Mouse (Mus musculus) neural tube, embryonic 15.5 days (tissue): ENCODE measurements around the gene Tmbim7. TPM values are rescaled to one million over a fixed set of nuclear protein-coding genes. Genes with fewer than 3 reads are reported as not detected.

Experiments
- ATAC-seq: fragments of 200-750 bp; cut with Nextera tagmentation; 2 replicates; pipeline ENCODE4 v1.8.0; 2017; ENCODE audit warnings: mild to moderate bottlenecking, moderate TSS enrichment, moderate library complexity; ENCODE audit not compliant: low FRiP score
- H3K27ac ChIP-seq: fragments of 300-500 bp; sonication (generic); replicated peaks from 2 replicates; pipeline ENCODE4 v1.5.1; 2015; ENCODE audit warnings: mild to moderate bottlenecking, inconsistent platforms
- H3K27me3 ChIP-seq: fragments of 300-500 bp; sonication (generic); replicated peaks from 2 replicates; pipeline ENCODE4 v1.6.1; 2015; ENCODE audit warnings: inconsistent platforms
- H3K36me3 ChIP-seq: fragments of 300-500 bp; sonication (generic); 2 replicates; pipeline ENCODE4 v1.6.1; 2015; ENCODE audit warnings: inconsistent platforms
- H3K4me1 ChIP-seq: fragments of 300-500 bp; sonication (generic); 2 replicates; pipeline ENCODE4 v1.6.1; 2015; ENCODE audit warnings: inconsistent platforms
- H3K4me2 ChIP-seq: fragments of 300-500 bp; sonication (generic); 2 replicates; pipeline ENCODE4 v1.6.1; 2015; ENCODE audit warnings: inconsistent platforms, mild to moderate bottlenecking, moderate library complexity
- H3K4me3 ChIP-seq: fragments of 300-500 bp; sonication (generic); replicated peaks from 2 replicates; pipeline ENCODE4 v1.5.1; 2015; ENCODE audit warnings: mild to moderate bottlenecking, inconsistent platforms
- H3K9ac ChIP-seq: fragments of 300-500 bp; sonication (generic); replicated peaks from 2 replicates; pipeline ENCODE4 v1.6.1; 2015; ENCODE audit warnings: mild to moderate bottlenecking, inconsistent platforms
- H3K9me3 ChIP-seq: fragments of 300-500 bp; sonication (generic); replicated peaks from 2 replicates; pipeline ENCODE4 v1.6.1; 2016; ENCODE audit warnings: inconsistent platforms
- whole genome bisulfite sequencing: fragments of 180-500 bp; shearing (Covaris S2); methylation state at CpG from one replicate; pipeline ENCODE4 v1.1.7; 2015; ENCODE audit warnings: mixed read lengths; 5-methylcytosine and 5-hydroxymethylcytosine counted together
- microRNA-seq: library from miRNA; unstranded; fragments of <30 nt; microRNA quantifications from one replicate; pipeline ENCODE4, GENCODE M21; 2017
- polyA plus RNA-seq: library from polyadenylated mRNA; unstranded; fragments of >200 nt; fragmentation: Nextera tagmentation; extraction: Ambion mirVana; gene quantifications from 2 replicates; pipeline ENCODE4 v1.2.1, GENCODE M21; 2015

Gene Tmbim7
- polyA plus RNA-seq, 1 experiment from 2014 or later = not detected

- WGBS = 77% methylated on average over 1 of the region's 1 CpGs
- Histone ChIP-seq H3K4me1 (no peaks in the 10 kb centered on the region), H3K36me3 (peaks cover 18% of the 10 kb centered on the region), H3K9me3 (no peaks in the 10 kb centered on the region), H3K27me3 (no peaks in the 10 kb centered on the region), H3K27ac (no peak overlapping the region), H3K4me2 (no peak overlapping the region), H3K4me3 (no peak overlapping the region), H3K9ac (no peak overlapping the region)
- no peak for ATAC-seq
These were observed 74.5 kb downstream of the Tmbim7 start for GRCm38 (mm10) chr5:3725491-3725890.

- no peak for ATAC-seq
- H3K4me3 ChIP-seq = no peak overlapping the region
- no peak overlapping the region for H3K27ac ChIP-seq
- H3K4me2 ChIP-seq = no peak overlapping the region
- H3K36me3 ChIP-seq = peaks cover 9% of the 10 kb centered on the region
- H3K4me1 ChIP-seq = no peaks in the 10 kb centered on the region
- H3K9ac ChIP-seq = no peak overlapping the region
- H3K27me3 ChIP-seq = no peaks in the 10 kb centered on the region
- 74% methylated on average over 5 of the region's 5 CpGs for WGBS
- no peaks in the 10 kb centered on the region for H3K9me3 ChIP-seq
These were observed 77.8 kb downstream of the Tmbim7 start for GRCm38 (mm10) chr5:3728820-3729219.

Small RNA genes within 50 kb of the gene (microRNA-seq; reads per million reads assigned to microRNA genes)
- not detected for gene Gm22926
- not detected for gene Gm26238

Other genes starting within 250 kb of the Tmbim7 start
- gene Fam133b, start 107.3 kb upstream of the Tmbim7 start, polyA plus RNA-seq = 21.9 and 23.6 TPM in 2 replicates
- 2.4 and 2.7 TPM in 2 replicates for gene 1700109H08Rik, start 79.6 kb upstream of the Tmbim7 start, polyA plus RNA-seq
- gene Pex1, start 55.1 kb upstream of the Tmbim7 start, polyA plus RNA-seq = 23.3 and 24.9 TPM in 2 replicates
- gene Rbm48, start 54.6 kb upstream of the Tmbim7 start, polyA plus RNA-seq = 13.5 and 14.0 TPM in 2 replicates
- gene Gatad1, start 6.0 kb downstream of the Tmbim7 start, polyA plus RNA-seq = 60.7 and 61.3 TPM in 2 replicates
- gene Ankib1, start 151.7 kb downstream of the Tmbim7 start, polyA plus RNA-seq = 15.5 and 15.9 TPM in 2 replicates
- 48.8 and 49.4 TPM in 2 replicates for gene Krit1, start 152.0 kb downstream of the Tmbim7 start, polyA plus RNA-seq
- gene Lrrd1, start 194.0 kb downstream of the Tmbim7 start, polyA plus RNA-seq = 0.05 and 0.11 TPM in 2 replicates
- 5.9 and 8.4 TPM in 2 replicates for gene Mterf1a, start 242.8 kb downstream of the Tmbim7 start, polyA plus RNA-seq